Mouse (Mus musculus): Measurements from ENCODE around the gene Zbtb49. TPM values are rescaled to one million over a fixed set of nuclear protein-coding genes. Genes with fewer than 3 reads are reported as not detected.

Zbtb49 gene
- 9.4 and 10.3 TPM in 2 replicates for total RNA-seq (2021)
- long read RNA-seq, experiment 1, partial matches to known transcripts, result 1 of 6 reads
- long read RNA-seq, experiment 1, other reads (novel, unspliced or antisense), result 2 of 6 reads
- long read RNA-seq, experiment 2, partial matches to known transcripts, result 2 of 7 reads
- long read RNA-seq, experiment 2, other reads (novel, unspliced or antisense), result 3 of 7 reads

- peak; percentile 97 for DNase-seq
Measured at GRCm38 (mm10) chr5:38220328-38220912, at the start of gene Zbtb49, which contains the start of gene Lyar. TSS of gene Zbtb49 (minus strand) at chr5:38220457. TSS of gene Lyar (plus strand) at chr5:38220470.

GRCm38 (mm10) chr5:38260107-38260682, 39.9 kb upstream of the Zbtb49 start, which contains the start of gene Tmem128:
TSS of gene Tmem128 (plus strand) at chr5:38260185.
- peak; percentile 77 for DNase-seq

GRCm38 (mm10) chr5:38259455-38260106, 39.3 kb upstream of the Zbtb49 start:
- no peak for DNase-seq

GRCm38 (mm10) chr5:38258773-38259146, 38.5 kb upstream of the Zbtb49 start:
- DNase-seq, result no peak

GRCm38 (mm10) chr5:38258034-38258772, 37.9 kb upstream of the Zbtb49 start:
- no peak for DNase-seq

- DNase-seq, result no peak
Measured at GRCm38 (mm10) chr5:38256551-38256950, 36.3 kb upstream of the Zbtb49 start.

- DNase-seq, result no peak
Measured at GRCm38 (mm10) chr5:38255644-38256043, 35.4 kb upstream of the Zbtb49 start.

- DNase-seq, result no peak
Measured at GRCm38 (mm10) chr5:38255195-38255594, 34.9 kb upstream of the Zbtb49 start.

GRCm38 (mm10) chr5:38241966-38242365, 21.7 kb upstream of the Zbtb49 start:
- DNase-seq, result no peak

- no peak for DNase-seq
Measured at GRCm38 (mm10) chr5:38241473-38241834, 21.2 kb upstream of the Zbtb49 start.

- no peak for DNase-seq
Measured at GRCm38 (mm10) chr5:38240727-38241472, 20.6 kb upstream of the Zbtb49 start.

GRCm38 (mm10) chr5:38236627-38237026, 16.4 kb upstream of the Zbtb49 start:
- DNase-seq, result no peak

- DNase-seq, result peak; percentile 79
Measured at GRCm38 (mm10) chr5:38235422-38235821, 15.2 kb upstream of the Zbtb49 start.

- DNase-seq, result no peak
Measured at GRCm38 (mm10) chr5:38219771-38220307, 418 bp downstream of the Zbtb49 start.

GRCm38 (mm10) chr5:38213009-38213408, 7.2 kb downstream of the Zbtb49 start:
- no peak for DNase-seq

GRCm38 (mm10) chr5:38211691-38212090, 8.6 kb downstream of the Zbtb49 start:
- DNase-seq, result no peak

- no peak for DNase-seq
Measured at GRCm38 (mm10) chr5:38208985-38209384, 11.3 kb downstream of the Zbtb49 start.

GRCm38 (mm10) chr5:38205303-38205726, 14.9 kb downstream of the Zbtb49 start:
- peak; percentile 13 for DNase-seq

GRCm38 (mm10) chr5:38199686-38200085, 20.6 kb downstream of the Zbtb49 start:
- DNase-seq, result peak; percentile 22

- peak; percentile 90 for DNase-seq
Measured at GRCm38 (mm10) chr5:38197482-38197823, 22.8 kb downstream of the Zbtb49 start.

- DNase-seq, result peak; percentile 63
Measured at GRCm38 (mm10) chr5:38196821-38197481, 23.3 kb downstream of the Zbtb49 start.

Data from adrenal gland, postnatal 14 days (tissue).